Mouse (Mus musculus) hindbrain, embryonic 13.5 days (tissue): ENCODE measurements at regions not wholly inside any gene's neighbourhood (a gene's known extent, or its start where the extent isn't known, plus 50 kb on each side); places are given as distances from the start of the nearest gene placed in this dataset.

Experiments
- ATAC-seq: fragments of 200-750 bp; cut with Nextera tagmentation; 2 replicates; pipeline ENCODE4 v1.8.0; 2017; ENCODE audit warnings: moderate TSS enrichment; ENCODE audit not compliant: low FRiP score
- H3K27ac ChIP-seq: fragments of 300-500 bp; sonication (generic); 2 replicates; pipeline ENCODE4 v1.5.1; 2015; ENCODE audit warnings: inconsistent platforms, mild to moderate bottlenecking, moderate library complexity
- H3K27me3 ChIP-seq: fragments of 300-500 bp; sonication (generic); 2 replicates; pipeline ENCODE4 v1.6.1; 2015; ENCODE audit warnings: mild to moderate bottlenecking, inconsistent platforms
- H3K36me3 ChIP-seq: fragments of 300-500 bp; sonication (generic); 2 replicates; pipeline ENCODE4 v1.6.1; 2015; ENCODE audit warnings: mild to moderate bottlenecking, inconsistent platforms
- H3K4me1 ChIP-seq: fragments of 300-500 bp; sonication (generic); replicated peaks from 2 replicates; pipeline ENCODE4 v1.6.1; 2015; ENCODE audit warnings: inconsistent platforms
- H3K4me2 ChIP-seq: fragments of 300-500 bp; sonication (generic); 2 replicates; pipeline ENCODE4 v1.6.1; 2015; ENCODE audit warnings: inconsistent platforms, mild to moderate bottlenecking, moderate library complexity
- H3K4me3 ChIP-seq: fragments of 300-500 bp; sonication (generic); 2 replicates; pipeline ENCODE4 v1.5.1; 2015; ENCODE audit warnings: mild to moderate bottlenecking, inconsistent platforms
- H3K9ac ChIP-seq: fragments of 300-500 bp; sonication (generic); 2 replicates; pipeline ENCODE4 v1.6.1; 2015; ENCODE audit warnings: mild to moderate bottlenecking, inconsistent platforms
- H3K9me3 ChIP-seq: fragments of 300-500 bp; sonication (generic); 2 replicates; pipeline ENCODE4 v1.6.1; 2016; ENCODE audit warnings: inconsistent platforms
- WGBS: fragments of 180-500 bp; shearing (Covaris S2); methylation state at CpG from one replicate; pipeline ENCODE4 v1.1.7; 2015; 5-methylcytosine and 5-hydroxymethylcytosine counted together

DNA sequence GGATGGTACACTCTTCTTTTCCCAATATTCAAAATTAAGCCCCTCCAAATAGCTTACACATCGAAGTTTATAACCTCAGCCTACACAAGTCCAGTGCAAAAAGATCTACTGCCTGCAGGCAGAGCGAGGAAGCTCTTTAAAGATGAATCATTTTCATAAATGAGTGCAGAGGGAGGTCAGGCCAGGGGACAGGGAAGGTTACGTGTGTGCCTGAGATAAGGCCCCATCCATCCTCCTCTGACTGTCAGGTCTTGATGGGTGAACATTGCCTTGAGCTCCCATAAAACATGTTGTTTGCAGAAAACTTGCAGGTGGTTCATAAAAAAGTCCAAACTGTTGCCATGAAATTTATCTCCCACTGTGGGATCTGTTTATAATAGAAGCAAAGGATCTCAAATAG is 493.0 kb upstream of the 4930412O13Rik start:
- H3K4me2 ChIP-seq, result no peak overlapping the region
- H3K4me3 ChIP-seq, result no peak overlapping the region
- no peak overlapping the region for H3K27ac ChIP-seq
- H3K4me1 ChIP-seq, result no peaks in the 10 kb centered on the region
- H3K9me3 ChIP-seq, result no peaks in the 10 kb centered on the region
- WGBS, result 80% methylated on average over 3 of the region's 3 CpGs
- no peak overlapping the region for H3K9ac ChIP-seq
- H3K27me3 ChIP-seq, result no peaks in the 10 kb centered on the region
- no peaks in the 10 kb centered on the region for H3K36me3 ChIP-seq
- no peak for ATAC-seq

- 84% methylated on average over 9 of the region's 9 CpGs for WGBS
- no peak for ATAC-seq
Measured at GRCm38 (mm10) chr2:9395379-9395999, 485.6 kb upstream of the 4930412O13Rik start.

GRCm38 (mm10) chr2:9401461-9401860 is 479.6 kb upstream of the 4930412O13Rik start:
- ATAC-seq, result no peak
- Histone ChIP-seq H3K9ac (no peak overlapping the region), H3K4me1 (no peaks in the 10 kb centered on the region), H3K36me3 (no peaks in the 10 kb centered on the region), H3K27me3 (no peaks in the 10 kb centered on the region), H3K9me3 (no peaks in the 10 kb centered on the region), H3K4me2 (no peak overlapping the region), H3K4me3 (no peak overlapping the region), H3K27ac (no peak overlapping the region)
- 88% methylated on average over 7 of the region's 7 CpGs for WGBS

More at GRCm38 (mm10) chr2:9395379-9395999, 485.6 kb upstream of the 4930412O13Rik start:
- H3K4me2 ChIP-seq, result no peak overlapping the region
- H3K36me3 ChIP-seq, result no peaks in the 10 kb centered on the region
- H3K9ac ChIP-seq, result no peak overlapping the region
- H3K27ac ChIP-seq, result no peak overlapping the region
- no peaks in the 10 kb centered on the region for H3K9me3 ChIP-seq
- H3K4me3 ChIP-seq, result no peak overlapping the region
- no peaks in the 10 kb centered on the region for H3K27me3 ChIP-seq
- H3K4me1 ChIP-seq, result no peaks in the 10 kb centered on the region

GRCm38 (mm10) chr2:9402281-9402680 is 478.8 kb upstream of the 4930412O13Rik start:
- no peaks in the 10 kb centered on the region for H3K9me3 ChIP-seq
- WGBS, result 66% methylated on average over 2 of the region's 2 CpGs
- ATAC-seq, result no peak
- no peak overlapping the region for H3K4me2 ChIP-seq
- H3K9ac ChIP-seq, result no peak overlapping the region
- no peak overlapping the region for H3K4me3 ChIP-seq
- H3K36me3 ChIP-seq, result no peaks in the 10 kb centered on the region
- no peak overlapping the region for H3K27ac ChIP-seq
- no peaks in the 10 kb centered on the region for H3K27me3 ChIP-seq
- no peaks in the 10 kb centered on the region for H3K4me1 ChIP-seq

DNA sequence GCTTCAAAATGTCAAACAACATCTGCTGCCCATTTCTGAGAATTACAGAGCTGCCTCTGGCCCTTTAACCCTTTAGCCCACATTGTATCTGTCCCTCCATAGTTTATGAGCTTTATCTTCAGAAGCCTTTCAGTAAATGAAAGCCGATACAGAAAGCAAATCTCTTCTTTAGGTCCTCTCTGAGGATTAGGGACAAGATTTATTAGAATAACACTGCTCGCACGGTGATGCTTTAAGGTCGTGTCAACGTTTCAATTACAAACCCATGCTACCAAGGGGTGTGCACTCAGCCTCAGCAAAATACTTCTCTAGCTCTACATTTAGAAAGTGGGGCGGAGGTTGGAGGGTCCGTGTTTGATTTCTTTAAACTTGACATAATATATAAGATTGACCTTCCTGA is 472.0 kb upstream of the 4930412O13Rik start:
- H3K4me1 ChIP-seq, result no peaks in the 10 kb centered on the region
- H3K27me3 ChIP-seq, result no peaks in the 10 kb centered on the region
- 84% methylated on average over 7 of the region's 7 CpGs for WGBS
- H3K9me3 ChIP-seq, result no peaks in the 10 kb centered on the region
- no peak overlapping the region for H3K27ac ChIP-seq
- H3K4me3 ChIP-seq, result no peak overlapping the region
- no peaks in the 10 kb centered on the region for H3K36me3 ChIP-seq
- ATAC-seq, result no peak
- H3K4me2 ChIP-seq, result no peak overlapping the region
- H3K9ac ChIP-seq, result no peak overlapping the region

GRCm38 (mm10) chr2:9422686-9423085 is 458.4 kb upstream of the 4930412O13Rik start:
- H3K9me3 ChIP-seq, result no peaks in the 10 kb centered on the region
- H3K9ac ChIP-seq, result no peak overlapping the region
- no peak overlapping the region for H3K4me3 ChIP-seq
- no peak overlapping the region for H3K4me2 ChIP-seq
- H3K4me1 ChIP-seq, result no peaks in the 10 kb centered on the region
- no peaks in the 10 kb centered on the region for H3K36me3 ChIP-seq
- H3K27ac ChIP-seq, result no peak overlapping the region
- no peaks in the 10 kb centered on the region for H3K27me3 ChIP-seq
- ATAC-seq, result no peak
- 85% methylated on average over 8 of the region's 8 CpGs for WGBS

DNA sequence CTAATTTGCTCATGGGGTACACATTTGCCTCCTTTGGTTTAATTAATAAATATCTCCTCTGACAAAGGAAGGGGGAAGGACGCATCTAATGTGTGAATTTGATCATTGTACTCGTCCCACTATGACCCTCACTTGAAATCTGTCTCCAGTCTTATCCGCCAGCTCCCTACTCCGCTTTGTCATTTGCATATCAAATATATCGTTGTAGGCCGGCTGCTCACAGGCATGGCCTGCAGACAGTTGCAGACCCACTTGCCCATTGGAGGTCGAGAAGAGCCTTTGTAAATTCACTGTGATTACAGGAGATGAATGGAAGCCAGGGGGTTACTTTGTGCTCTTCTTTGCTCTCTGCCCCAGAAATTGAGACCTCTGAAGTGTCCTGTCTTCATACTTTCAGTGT is 457.5 kb upstream of the 4930412O13Rik start:
- Histone ChIP-seq H3K27ac (no peak overlapping the region), H3K4me3 (no peak overlapping the region), H3K4me2 (no peak overlapping the region), H3K36me3 (no peaks in the 10 kb centered on the region), H3K27me3 (no peaks in the 10 kb centered on the region), H3K9ac (no peak overlapping the region), H3K9me3 (no peaks in the 10 kb centered on the region), H3K4me1 (no peaks in the 10 kb centered on the region)
- ATAC-seq, result no peak
- 7% methylated on average over 7 of the region's 7 CpGs for WGBS

- no peaks in the 10 kb centered on the region for H3K27me3 ChIP-seq
- H3K9me3 ChIP-seq, result no peaks in the 10 kb centered on the region
- WGBS, result 31% methylated on average over 17 of the region's 17 CpGs
- H3K4me2 ChIP-seq, result peak overlapping the region; percentile 5; the same call in 1 of the 2 replicates
- H3K4me1 ChIP-seq, result peaks cover 7% of the 10 kb centered on the region
- H3K9ac ChIP-seq, result no peak overlapping the region
- H3K4me3 ChIP-seq, result no peak overlapping the region
- H3K36me3 ChIP-seq, result no peaks in the 10 kb centered on the region
- ATAC-seq, result 0 out of 2 replicates have a peak, but pooled peaks have one; percentile 24
- H3K27ac ChIP-seq, result no peak overlapping the region
Measured at GRCm38 (mm10) chr2:9433110-9433940, 447.7 kb upstream of the 4930412O13Rik start.

GRCm38 (mm10) chr2:9435155-9435872 is 445.7 kb upstream of the 4930412O13Rik start:
- H3K36me3 ChIP-seq, result no peaks in the 10 kb centered on the region
- H3K4me1 ChIP-seq, result peaks cover 7% of the 10 kb centered on the region
- WGBS, result 56% methylated on average over 9 of the region's 9 CpGs
- no peak overlapping the region for H3K9ac ChIP-seq
- no peaks in the 10 kb centered on the region for H3K9me3 ChIP-seq
- H3K27ac ChIP-seq, result 0 out of 2 replicates have a peak overlapping the region, but pooled peaks have one; percentile 13
- no peak overlapping the region for H3K4me2 ChIP-seq
- no peak overlapping the region for H3K4me3 ChIP-seq
- H3K27me3 ChIP-seq, result no peaks in the 10 kb centered on the region
- peak; percentile 61 for ATAC-seq

DNA sequence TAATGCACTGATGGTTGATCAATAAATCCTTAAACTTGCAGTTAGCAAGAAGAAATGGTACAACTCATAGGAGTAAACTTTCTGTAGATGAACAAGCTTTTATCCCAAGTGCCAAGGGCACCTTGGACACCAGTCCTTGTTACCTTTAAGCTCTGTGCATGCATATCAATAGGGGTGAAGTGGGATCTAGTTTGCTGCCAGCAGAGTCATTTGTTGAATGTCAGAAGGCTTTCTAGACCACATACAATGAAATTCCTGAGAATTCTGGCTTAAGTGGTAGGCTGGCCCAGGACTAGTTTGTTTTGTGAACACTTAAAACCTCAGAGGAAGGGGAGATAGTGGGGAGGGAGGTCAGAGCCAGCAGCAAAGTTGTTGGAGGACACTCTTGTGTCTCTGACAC is 437.9 kb upstream of the 4930412O13Rik start:
- H3K27me3 ChIP-seq, result no peaks in the 10 kb centered on the region
- H3K27ac ChIP-seq, result no peak overlapping the region
- H3K4me3 ChIP-seq, result no peak overlapping the region
- no peak overlapping the region for H3K4me2 ChIP-seq
- ATAC-seq, result no peak
- H3K4me1 ChIP-seq, result no peaks in the 10 kb centered on the region
- no peak overlapping the region for H3K9ac ChIP-seq
- H3K36me3 ChIP-seq, result no peaks in the 10 kb centered on the region
- H3K9me3 ChIP-seq, result no peaks in the 10 kb centered on the region

- no peaks in the 10 kb centered on the region for H3K4me1 ChIP-seq
- no peaks in the 10 kb centered on the region for H3K27me3 ChIP-seq
- WGBS, result 87% methylated on average over 1 of the region's 1 CpGs
- H3K9me3 ChIP-seq, result no peaks in the 10 kb centered on the region
- H3K27ac ChIP-seq, result no peak overlapping the region
- no peak overlapping the region for H3K9ac ChIP-seq
- H3K36me3 ChIP-seq, result no peaks in the 10 kb centered on the region
- H3K4me2 ChIP-seq, result no peak overlapping the region
- H3K4me3 ChIP-seq, result no peak overlapping the region
- no peak for ATAC-seq
Measured at GRCm38 (mm10) chr2:9445826-9446225, 435.2 kb upstream of the 4930412O13Rik start.

GRCm38 (mm10) chr2:9464413-9464812 is 416.6 kb upstream of the 4930412O13Rik start:
- no peaks in the 10 kb centered on the region for H3K36me3 ChIP-seq
- 0 out of 2 replicates have a peak, but pooled peaks cover 3% of the 10 kb centered on the region for H3K4me1 ChIP-seq
- no peak overlapping the region for H3K4me2 ChIP-seq
- no peak overlapping the region for H3K27ac ChIP-seq
- H3K4me3 ChIP-seq, result no peak overlapping the region
- H3K9ac ChIP-seq, result no peak overlapping the region
- H3K27me3 ChIP-seq, result no peaks in the 10 kb centered on the region
- no peaks in the 10 kb centered on the region for H3K9me3 ChIP-seq
- WGBS, result 75% methylated on average over 4 of the region's 4 CpGs
- ATAC-seq, result no peak
